Mouse (Mus musculus) lung, embryonic 16.5 days (tissue): ENCODE data around the gene Gimap1. TPM values are rescaled to one million over a fixed set of nuclear protein-coding genes. Genes with fewer than 3 reads are reported as not detected.
A peak's percentile ranks its signal among the peaks of the same experiment; 100 is the strongest.

ENCODE experiments used
- ATAC-seq: fragments of 200-750 bp; cut with Nextera tagmentation; 2 replicates; pipeline ENCODE4 v1.8.0; 2017; ENCODE audit warnings: low read depth, mild to moderate bottlenecking, moderate library complexity
- H3K27ac ChIP-seq: fragments of 300-500 bp; sonication (generic); 2 replicates; pipeline ENCODE4 v1.5.1; 2014; ENCODE audit warnings: mild to moderate bottlenecking, control low read depth, low read length
- H3K27me3 ChIP-seq: fragments of 300-500 bp; sonication (generic); 2 replicates; pipeline ENCODE4 v1.6.1; 2014; ENCODE audit warnings: low read depth, low read length, mixed read lengths; ENCODE audit not compliant: control insufficient read depth, insufficient read depth
- H3K36me3 ChIP-seq: fragments of 300-500 bp; sonication (generic); 2 replicates; pipeline ENCODE4 v1.6.1; 2014; ENCODE audit warnings: low read length; ENCODE audit not compliant: control insufficient read depth, insufficient read depth
- H3K4me1 ChIP-seq: fragments of 300-500 bp; sonication (generic); replicated peaks from 2 replicates; pipeline ENCODE4 v1.6.1; 2014; ENCODE audit warnings: low read length, mixed read lengths; ENCODE audit not compliant: control insufficient read depth, insufficient read depth
- H3K4me2 ChIP-seq: fragments of 300-500 bp; sonication (generic); 2 replicates; pipeline ENCODE4 v1.6.1; 2014; ENCODE audit warnings: low read depth, low read length, control low read depth
- H3K4me3 ChIP-seq: fragments of 300-500 bp; sonication (generic); 2 replicates; pipeline ENCODE4 v1.5.1; 2014; ENCODE audit warnings: mild to moderate bottlenecking, low read length, control low read depth
- H3K9ac ChIP-seq: fragments of 300-500 bp; sonication (generic); 2 replicates; pipeline ENCODE4 v1.6.1; 2014; ENCODE audit warnings: low read length, control low read depth
- H3K9me3 ChIP-seq: fragments of 300-500 bp; sonication (generic); 2 replicates; pipeline ENCODE4 v1.6.1; 2016; ENCODE audit warnings: low read length; ENCODE audit not compliant: control insufficient read depth
- WGBS: fragments of 180-500 bp; shearing (Covaris S2); extraction: QIAGEN DNeasy Blood & Tissue Kit; methylation state at CpG from one replicate; pipeline ENCODE4 v1.1.7; 2014; 5-methylcytosine and 5-hydroxymethylcytosine counted together
- polyA plus RNA-seq: library from polyadenylated mRNA; unstranded; fragments of >200 nt; fragmentation: Nextera tagmentation; extraction: Ambion mirVana; gene quantifications from 2 replicates; pipeline ENCODE4 v1.2.1, GENCODE M21; 2015

The Gimap1 gene
- polyA plus RNA-seq, 1 experiment from 2014 or later = 51.1 TPM

DNA sequence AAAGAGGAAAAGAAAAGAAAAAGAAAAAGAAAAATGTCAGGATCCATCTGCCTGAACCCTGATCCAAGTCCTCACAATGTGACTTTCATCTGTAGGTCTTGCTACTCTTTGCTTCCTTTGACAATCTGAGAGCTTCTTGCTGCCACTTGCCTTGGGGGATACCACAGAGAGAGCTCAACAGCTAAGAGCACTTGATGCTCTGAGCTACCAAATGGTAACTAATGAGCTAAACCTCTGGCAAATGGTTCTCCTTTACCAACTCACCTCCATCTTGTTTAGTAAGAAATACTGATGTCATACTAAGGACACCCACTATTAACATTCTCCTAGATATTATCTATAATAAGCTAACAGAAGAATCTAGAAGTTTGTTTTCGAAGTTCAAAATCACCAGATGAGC, 5.2 kb upstream of the Gimap1 start:
- Histone ChIP-seq H3K27ac (no peak overlapping the region), H3K36me3 (no peaks in the 10 kb centered on the region), H3K9me3 (no peaks in the 10 kb centered on the region), H3K4me3 (no peak overlapping the region), H3K27me3 (no peaks in the 10 kb centered on the region), H3K9ac (no peak overlapping the region), H3K4me2 (no peak overlapping the region), H3K4me1 (no peaks in the 10 kb centered on the region)
- ATAC-seq = no peak
- 90% methylated on average over 1 of the region's 1 CpGs for WGBS

GRCm38 (mm10) chr6:48737053-48737452, 1.8 kb upstream of the Gimap1 start:
- Histone ChIP-seq H3K9me3 (no peaks in the 10 kb centered on the region), H3K4me3 (no peak overlapping the region), H3K9ac (no peak overlapping the region), H3K4me1 (0 out of 2 replicates have a peak, but pooled peaks cover 8% of the 10 kb centered on the region), H3K27ac (no peak overlapping the region), H3K4me2 (no peak overlapping the region), H3K27me3 (peaks cover 3% of the 10 kb centered on the region; the same call in 1 of the 2 replicates), H3K36me3 (no peaks in the 10 kb centered on the region)
- ATAC-seq = no peak
- WGBS = 72% methylated on average over 2 of the region's 2 CpGs

GRCm38 (mm10) chr6:48737688-48738087, 1.2 kb upstream of the Gimap1 start:
- no peak overlapping the region for H3K4me3 ChIP-seq
- H3K9ac ChIP-seq = no peak overlapping the region
- ATAC-seq = no peak
- peaks cover 14% of the 10 kb centered on the region for H3K4me1 ChIP-seq
- H3K27ac ChIP-seq = no peak overlapping the region
- peaks cover 8% of the 10 kb centered on the region; the same call in 1 of the 2 replicates for H3K27me3 ChIP-seq
- 83% methylated on average over 5 of the region's 5 CpGs for WGBS
- no peak overlapping the region for H3K4me2 ChIP-seq
- H3K9me3 ChIP-seq = no peaks in the 10 kb centered on the region
- H3K36me3 ChIP-seq = no peaks in the 10 kb centered on the region

GRCm38 (mm10) chr6:48739780-48740055, 864 bp downstream of the Gimap1 start:
- no peak for ATAC-seq
- H3K4me3 ChIP-seq = peak overlapping the region; percentile 38
- peak overlapping the region; percentile 76 for H3K4me2 ChIP-seq
- no peaks in the 10 kb centered on the region for H3K36me3 ChIP-seq
- peak overlapping the region; percentile 44; the same call in 1 of the 2 replicates for H3K27ac ChIP-seq
- peak overlapping the region; percentile 52 for H3K9ac ChIP-seq
- H3K4me1 ChIP-seq = peaks cover 18% of the 10 kb centered on the region
- H3K27me3 ChIP-seq = peaks cover 18% of the 10 kb centered on the region
- 71% methylated on average over 3 of the region's 3 CpGs for WGBS
- no peaks in the 10 kb centered on the region for H3K9me3 ChIP-seq

DNA sequence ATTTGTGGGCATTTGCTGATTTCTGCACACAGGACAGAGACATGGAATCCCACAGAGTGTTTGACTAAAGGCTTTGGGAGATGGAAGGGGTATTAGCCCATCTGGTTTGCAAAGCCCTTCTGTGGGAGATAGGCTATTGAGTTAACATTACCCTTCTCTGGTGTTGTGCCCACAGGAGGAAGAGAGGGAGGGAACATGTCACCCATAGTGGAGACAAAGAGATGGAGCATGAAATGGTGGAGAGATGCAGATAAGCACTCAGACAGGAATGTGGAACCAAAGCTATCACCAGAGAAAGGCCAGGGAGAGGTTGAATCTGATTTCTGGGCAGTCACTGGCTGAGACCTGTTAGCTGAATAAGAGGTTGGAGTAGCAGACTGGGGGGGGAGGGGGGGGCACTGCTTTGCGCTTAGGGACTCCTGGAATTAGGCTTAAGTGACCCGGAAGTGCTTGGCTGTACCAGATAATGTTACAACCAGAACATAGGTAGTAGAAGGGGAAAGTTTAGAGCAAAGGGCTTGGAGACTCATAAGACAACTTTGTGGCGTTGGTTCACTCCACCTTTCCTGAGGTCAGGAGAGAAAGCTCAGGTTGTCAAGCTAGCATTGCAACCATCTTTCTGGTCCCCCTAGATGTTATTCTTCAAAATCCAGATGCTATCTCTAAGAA, 1.8 kb downstream of the Gimap1 start:
- H3K4me1 ChIP-seq = peaks cover 18% of the 10 kb centered on the region
- H3K27ac ChIP-seq = peak overlapping the region; percentile 17
- peak overlapping the region; percentile 38; the same call in 1 of the 2 replicates for H3K4me3 ChIP-seq
- H3K4me2 ChIP-seq = peak overlapping the region; percentile 76
- H3K9ac ChIP-seq = peak overlapping the region; percentile 34; the same call in 1 of the 2 replicates
- peaks cover 18% of the 10 kb centered on the region for H3K27me3 ChIP-seq
- H3K9me3 ChIP-seq = no peaks in the 10 kb centered on the region
- 62% methylated on average over 3 of the region's 3 CpGs for WGBS
- H3K36me3 ChIP-seq = no peaks in the 10 kb centered on the region
- no peak for ATAC-seq

GRCm38 (mm10) chr6:48741273-48741672, 2.4 kb downstream of the Gimap1 start:
- Histone ChIP-seq H3K36me3 (no peaks in the 10 kb centered on the region), H3K4me2 (peak overlapping the region; percentile 76; the same call in 1 of the 2 replicates), H3K9ac (no peak overlapping the region), H3K4me3 (no peak overlapping the region), H3K27me3 (peaks cover 18% of the 10 kb centered on the region), H3K27ac (no peak overlapping the region), H3K9me3 (no peaks in the 10 kb centered on the region), H3K4me1 (peaks cover 18% of the 10 kb centered on the region)
- peak; percentile 44; the same call in 1 of the 2 replicates for ATAC-seq
- 37% methylated on average over 3 of the region's 3 CpGs for WGBS

DNA sequence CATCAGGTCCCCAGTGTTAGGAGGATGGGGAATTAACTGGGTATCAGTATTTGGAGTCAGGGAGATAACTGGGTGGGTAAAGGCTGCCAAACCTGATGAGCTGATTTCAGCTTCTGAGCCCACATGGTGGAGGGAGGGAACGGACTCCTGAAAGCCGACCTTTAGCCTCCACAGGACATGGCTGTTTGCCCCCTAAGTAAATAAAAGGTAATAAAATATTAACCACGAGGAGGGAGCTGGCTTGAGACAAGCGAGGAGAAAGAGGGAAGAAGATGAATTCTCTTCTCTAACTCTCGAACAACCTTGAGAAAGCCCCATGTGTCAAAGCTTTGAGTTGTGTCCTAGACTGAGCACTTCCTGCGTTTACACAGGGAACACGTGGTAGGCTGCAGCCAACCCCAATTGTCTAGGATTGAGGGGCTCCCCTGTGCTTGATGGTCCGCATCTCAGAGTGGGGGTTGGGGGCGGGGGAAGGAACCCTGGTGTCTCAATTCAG, 2.9 kb downstream of the Gimap1 start:
- Histone ChIP-seq H3K4me1 (peaks cover 18% of the 10 kb centered on the region), H3K36me3 (no peaks in the 10 kb centered on the region), H3K9ac (no peak overlapping the region), H3K27ac (no peak overlapping the region), H3K9me3 (no peaks in the 10 kb centered on the region), H3K4me3 (0 out of 2 replicates have a peak overlapping the region, but pooled peaks have one; percentile 13), H3K27me3 (peaks cover 18% of the 10 kb centered on the region), H3K4me2 (peak overlapping the region; percentile 76; the same call in 1 of the 2 replicates)
- WGBS = 14% methylated on average over 9 of the region's 9 CpGs
- no peak for ATAC-seq

DNA sequence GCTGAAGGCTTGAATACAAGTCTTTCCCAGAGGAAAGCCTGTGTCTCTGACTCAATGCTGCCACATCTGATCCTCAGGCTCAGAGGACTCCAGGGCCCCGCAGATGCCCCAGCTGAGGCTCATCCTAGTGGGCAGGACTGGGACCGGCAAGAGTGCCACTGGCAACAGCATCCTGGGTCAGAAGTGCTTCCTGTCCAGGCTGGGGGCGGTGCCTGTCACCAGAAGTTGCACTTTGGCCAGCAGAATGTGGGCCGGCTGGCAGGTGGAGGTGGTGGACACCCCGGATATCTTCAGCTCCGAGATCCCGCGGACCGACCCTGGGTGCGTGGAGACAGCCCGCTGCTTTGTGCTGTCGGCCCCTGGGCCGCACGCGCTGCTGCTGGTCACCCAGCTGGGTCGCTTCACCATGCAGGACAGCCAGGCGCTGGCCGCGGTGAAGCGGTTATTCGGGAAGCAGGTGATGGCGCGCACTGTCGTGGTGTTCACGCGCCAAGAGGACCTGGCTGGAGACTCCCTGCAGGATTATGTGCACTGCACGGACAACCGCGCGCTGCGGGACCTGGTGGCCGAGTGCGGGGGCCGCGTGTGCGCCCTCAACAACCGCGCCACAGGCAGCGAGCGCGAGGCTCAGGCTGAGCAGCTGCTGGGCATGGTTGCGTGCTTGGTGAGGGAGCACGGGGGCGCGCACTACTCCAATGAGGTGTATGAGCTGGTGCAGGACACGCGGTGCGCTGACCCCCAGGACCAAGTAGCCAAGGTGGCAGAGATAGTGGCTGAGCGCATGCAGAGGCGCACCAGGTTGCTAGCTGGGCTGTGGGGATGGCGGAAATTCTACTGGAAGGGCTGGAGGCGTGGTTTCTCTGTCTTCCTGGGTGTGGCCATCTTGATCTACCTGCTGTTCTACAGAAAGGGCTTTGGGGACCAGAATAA, 3.8 kb downstream of the Gimap1 start:
- peak overlapping the region; percentile 56 for H3K9ac ChIP-seq
- peaks cover 18% of the 10 kb centered on the region for H3K27me3 ChIP-seq
- H3K36me3 ChIP-seq = no peaks in the 10 kb centered on the region
- 0 out of 2 replicates have a peak overlapping the region, but pooled peaks have one; percentile 3 for H3K27ac ChIP-seq
- WGBS = 10% methylated on average over 49 of the region's 52 CpGs
- peak overlapping the region; percentile 47 for H3K4me3 ChIP-seq
- H3K4me2 ChIP-seq = peak overlapping the region; percentile 76
- no peaks in the 10 kb centered on the region for H3K9me3 ChIP-seq
- ATAC-seq = 0 out of 2 replicates have a peak, but pooled peaks have one; percentile 10
- H3K4me1 ChIP-seq = peaks cover 24% of the 10 kb centered on the region

- H3K4me1 ChIP-seq = peaks cover 27% of the 10 kb centered on the region
- H3K4me3 ChIP-seq = no peak overlapping the region
- peak overlapping the region; percentile 19; the same call in 1 of the 2 replicates for H3K9ac ChIP-seq
- 35% methylated on average over 2 of the region's 2 CpGs for WGBS
- H3K9me3 ChIP-seq = no peaks in the 10 kb centered on the region
- peak overlapping the region; percentile 78 for H3K27ac ChIP-seq
- H3K27me3 ChIP-seq = peaks cover 18% of the 10 kb centered on the region
- H3K36me3 ChIP-seq = no peaks in the 10 kb centered on the region
- H3K4me2 ChIP-seq = peak overlapping the region; percentile 1; the same call in 1 of the 2 replicates
- no peak for ATAC-seq
These were observed 6.6 kb downstream of the Gimap1 start for GRCm38 (mm10) chr6:48745490-48745889.
